Mouse (Mus musculus) erythroblast, adult 5-6 weeks (primary cell): ENCODE data around the gene Gch1. TPM values are rescaled to one million over a fixed set of nuclear protein-coding genes. Genes with fewer than 3 reads are reported as not detected.

Experiments used
- ATAC-seq: replicated peaks from 2 replicates; pipeline ENCODE4 v1.8.0; 2016; ENCODE audit warnings: moderate number of reproducible peaks, mild to moderate bottlenecking, moderate TSS enrichment, inconsistent platforms; ENCODE audit not compliant: poor library complexity, low FRiP score, severe bottlenecking
- total RNA-seq, 2 experiments: library from RNA; stranded (forward) in 1 of 2; stranded (reverse) in 1 of 2; fragments of 150-400 nt in 1 of 2; fragments of 200-764, 138-1000 nt in 1 of 2; gene quantifications; 2 replicates each; pipeline versions ENCODE4 v1.2.3 to v1.2.4; 2015 to 2017; ENCODE audit warnings: low replicate concordance in 2 of 2

The Gch1 gene
- total RNA-seq, 2 experiments from 2014 or later, result 125 to 161 TPM

- ATAC-seq, result peak; percentile 72
These were observed 19.6 kb upstream of the Gch1 start for GRCm38 (mm10) chr14:47208564-47209493.

- peak; percentile 16; the same call in 1 of the 2 replicates for ATAC-seq
These were observed 17.4 kb upstream of the Gch1 start for GRCm38 (mm10) chr14:47206601-47207000.

DNA sequence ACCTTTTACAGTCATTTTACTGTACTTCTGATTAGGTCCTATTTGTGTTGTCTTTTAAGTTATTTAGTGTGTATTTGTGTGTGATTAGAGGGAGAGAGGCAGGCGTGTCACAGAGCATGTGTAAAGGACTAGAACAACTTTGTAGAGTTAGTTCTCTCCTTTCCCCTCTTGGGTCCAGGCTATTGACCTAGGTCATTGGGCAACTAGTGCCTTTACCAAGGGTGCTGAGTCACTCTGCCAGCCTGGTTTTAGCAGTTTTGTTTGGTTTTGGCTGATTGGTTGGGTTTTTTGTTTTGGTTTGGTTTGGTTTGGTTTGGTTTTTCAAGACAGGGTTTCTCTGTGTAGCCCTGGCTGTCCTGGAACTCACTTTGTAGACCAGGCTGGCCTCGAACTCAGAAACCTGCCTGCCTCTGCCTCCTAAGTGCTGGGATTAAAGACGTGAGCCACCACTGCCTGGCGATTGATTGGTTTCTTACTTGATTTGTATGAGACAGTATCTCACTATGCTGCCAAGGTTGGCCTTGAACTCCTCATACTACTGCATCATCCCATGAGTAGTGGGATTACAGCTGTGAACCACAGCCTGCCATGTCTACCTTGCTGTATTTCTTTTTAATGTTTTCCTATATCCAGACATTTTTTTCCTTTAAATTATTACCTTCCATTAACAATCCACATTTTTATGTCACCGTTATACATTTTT, 16.2 kb upstream of the Gch1 start:
- ATAC-seq, result peak; percentile 74

- ATAC-seq, result no peak
These were observed 8.1 kb upstream of the Gch1 start for GRCm38 (mm10) chr14:47197340-47197739.

- no peak for ATAC-seq
These were observed 7.5 kb upstream of the Gch1 start for GRCm38 (mm10) chr14:47196711-47197110.

- no peak for ATAC-seq
These were observed 4.9 kb upstream of the Gch1 start for GRCm38 (mm10) chr14:47194096-47194495.

GRCm38 (mm10) chr14:47193506-47193905, 4.3 kb upstream of the Gch1 start:
- ATAC-seq, result no peak

DNA sequence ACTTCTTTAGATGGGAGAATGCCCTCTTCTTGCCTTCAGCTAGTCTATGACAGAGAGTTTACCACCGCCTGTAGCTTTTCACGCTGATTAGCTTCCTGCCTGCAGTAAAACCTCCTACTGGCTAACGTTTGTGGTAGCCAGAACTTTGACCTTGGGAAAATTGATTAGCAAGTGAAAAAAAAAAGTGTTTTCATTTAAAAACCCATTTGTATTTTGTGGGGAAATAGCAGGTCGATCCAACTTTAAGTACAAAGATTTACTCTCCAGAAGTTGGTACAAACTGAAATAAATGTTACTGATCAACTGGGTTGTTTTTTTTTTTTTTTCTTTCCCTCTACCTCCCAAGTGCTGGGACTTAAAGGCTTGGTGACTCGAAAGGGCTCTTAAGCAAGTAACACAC, 2.6 kb upstream of the Gch1 start:
- no peak for ATAC-seq

DNA sequence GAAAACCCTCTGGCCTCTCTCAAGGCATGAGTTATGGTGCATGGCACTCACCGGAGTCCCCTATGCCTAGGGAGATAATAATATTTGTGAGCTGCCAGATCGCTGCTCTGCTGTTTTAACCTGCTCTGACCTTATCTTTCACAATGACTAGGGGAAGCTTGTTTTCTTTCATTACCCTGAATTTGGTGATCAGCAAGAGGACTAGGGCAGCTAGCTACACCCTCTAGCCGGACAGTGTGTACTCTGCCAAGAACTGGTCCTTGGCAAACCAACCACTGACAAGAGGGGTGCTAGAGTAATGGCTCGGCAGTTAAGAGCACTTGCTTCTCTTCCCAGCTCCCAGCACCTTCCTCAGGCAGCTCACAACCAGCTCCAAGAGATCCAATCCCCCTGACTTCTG, 1.4 kb upstream of the Gch1 start:
- ATAC-seq, result no peak

DNA sequence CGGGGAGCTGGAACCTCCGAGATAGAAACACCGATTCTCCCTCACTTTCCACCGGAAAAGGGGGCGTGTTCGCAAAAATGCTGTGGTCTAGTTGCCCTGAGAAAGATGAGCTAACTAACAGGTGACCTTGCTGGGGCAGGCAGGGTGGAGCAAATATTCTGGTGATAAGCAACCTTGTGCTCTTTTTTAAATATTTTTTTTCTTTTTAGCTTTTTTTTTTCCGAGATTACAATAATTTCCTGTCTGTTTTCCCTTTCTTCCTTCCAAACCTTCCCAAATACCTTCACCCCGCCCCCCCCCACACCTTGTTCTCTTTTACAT, 382 bp upstream of the Gch1 start:
- ATAC-seq, result peak; percentile 78

DNA sequence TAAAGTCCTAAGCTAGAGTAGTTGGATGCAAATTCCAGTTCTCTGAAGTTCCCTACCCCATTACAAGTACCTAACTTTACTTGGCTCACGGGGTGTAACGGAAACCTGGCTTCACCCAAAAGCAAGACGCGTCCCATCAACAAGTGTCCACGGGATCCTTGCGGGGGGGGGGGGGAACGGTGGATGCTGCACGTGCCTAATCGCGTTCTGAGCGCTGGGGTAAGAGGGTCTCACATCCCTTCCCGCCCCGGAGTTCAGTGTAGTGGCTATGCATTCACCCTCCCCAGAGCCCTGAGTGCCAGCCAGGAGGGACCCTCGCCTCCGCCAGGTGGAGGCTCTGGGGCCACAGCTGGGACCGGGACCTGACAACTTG, 752 bp downstream of the Gch1 start:
- peak; percentile 24; the same call in 1 of the 2 replicates for ATAC-seq

- peak; percentile 55 for ATAC-seq
These were observed 1.4 kb downstream of the Gch1 start for GRCm38 (mm10) chr14:47187666-47188360.

DNA sequence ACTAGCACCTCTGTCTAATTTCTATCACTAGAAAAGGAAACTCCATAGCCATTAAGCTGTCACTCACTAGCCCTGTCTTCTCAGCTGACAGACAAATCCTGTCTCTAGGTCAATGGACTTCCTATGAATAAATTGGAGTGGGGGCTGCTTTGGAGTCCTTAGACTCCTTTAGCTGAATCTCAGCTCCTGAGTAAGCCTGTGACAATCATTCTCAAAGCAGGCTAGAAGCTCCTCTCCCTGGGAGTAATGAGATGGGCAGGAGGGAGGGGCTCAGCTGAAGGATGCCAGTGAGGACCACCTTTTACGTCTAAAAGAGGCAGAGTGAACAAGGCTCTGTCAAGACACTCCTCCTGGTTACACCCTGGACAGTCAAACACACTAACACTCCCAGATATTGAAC, 2.0 kb downstream of the Gch1 start:
- ATAC-seq, result no peak

DNA sequence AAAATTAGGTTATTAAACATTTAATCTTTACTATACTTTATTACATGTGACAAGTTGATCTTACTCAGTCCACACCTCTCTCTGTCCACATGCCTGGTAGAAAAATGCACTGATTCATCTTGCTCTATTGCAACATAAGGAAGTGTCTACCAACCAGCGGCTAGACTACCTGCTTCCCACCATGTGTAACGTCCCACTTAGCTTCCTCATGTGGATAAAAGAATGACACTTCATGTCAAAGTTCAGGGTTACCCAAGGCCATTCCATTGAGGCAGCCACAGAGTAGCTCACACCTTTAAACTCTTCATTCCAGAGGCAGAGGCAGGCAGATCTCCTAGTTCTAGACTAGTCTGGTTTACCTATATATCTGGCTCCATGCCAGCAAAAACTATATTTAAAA, 2.7 kb downstream of the Gch1 start:
- ATAC-seq, result no peak

DNA sequence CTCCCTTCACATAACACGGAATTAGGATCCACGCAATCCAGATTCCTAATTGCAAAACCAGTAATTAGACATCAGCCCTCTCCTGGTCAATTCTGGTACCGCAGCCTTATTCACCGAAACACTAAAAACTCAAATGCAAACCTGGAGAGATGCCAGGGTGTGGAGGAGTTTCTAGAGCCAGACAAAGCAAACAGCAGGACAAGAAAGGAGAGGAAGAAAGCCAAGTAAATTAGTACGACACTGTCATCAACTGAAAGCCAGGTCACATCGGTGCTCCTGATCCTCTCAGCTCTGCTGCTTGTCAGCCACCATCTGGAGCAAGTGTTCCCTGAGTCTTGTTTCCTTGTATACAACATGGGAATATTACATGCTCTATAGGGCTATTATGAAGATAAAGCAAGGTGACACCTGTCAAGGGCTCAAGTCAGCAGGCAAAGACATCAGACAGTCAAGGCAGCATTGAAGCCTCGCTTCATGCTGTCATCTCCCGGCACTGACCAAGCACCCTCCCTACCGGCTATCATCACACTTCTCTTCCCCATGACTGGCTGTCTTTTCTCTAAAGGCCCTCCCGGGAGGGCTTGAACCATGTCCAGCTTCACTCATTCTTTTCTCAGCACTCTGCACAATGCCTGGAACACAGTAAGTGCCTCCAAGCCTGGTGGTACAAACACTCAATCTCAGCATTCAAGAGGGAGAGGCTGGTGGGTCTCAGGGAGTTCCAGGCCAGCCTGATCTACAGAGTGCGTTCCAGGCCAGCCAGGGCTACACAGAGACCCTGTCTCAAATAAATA, 7.5 kb downstream of the Gch1 start:
- peak; percentile 81 for ATAC-seq

DNA sequence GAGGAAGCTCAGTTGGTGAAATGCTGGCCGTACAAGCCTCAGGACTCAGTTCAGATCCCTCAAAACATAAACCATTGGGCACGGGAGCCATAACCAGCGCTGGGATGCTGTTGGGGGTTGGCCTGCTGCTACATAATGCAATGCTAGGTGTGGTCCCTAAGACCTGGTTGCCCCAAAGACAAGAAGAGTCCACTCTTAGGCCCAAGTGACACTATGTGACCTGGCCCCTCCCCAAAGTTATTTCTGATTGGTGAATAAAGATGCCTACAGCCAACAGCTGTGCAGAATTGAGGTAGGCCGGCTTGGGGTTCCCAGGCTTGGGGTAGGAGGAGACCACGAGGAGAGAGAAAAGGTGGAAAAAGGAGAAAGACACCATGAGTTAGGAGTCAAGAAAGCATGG, 10.4 kb downstream of the Gch1 start:
- no peak for ATAC-seq

DNA sequence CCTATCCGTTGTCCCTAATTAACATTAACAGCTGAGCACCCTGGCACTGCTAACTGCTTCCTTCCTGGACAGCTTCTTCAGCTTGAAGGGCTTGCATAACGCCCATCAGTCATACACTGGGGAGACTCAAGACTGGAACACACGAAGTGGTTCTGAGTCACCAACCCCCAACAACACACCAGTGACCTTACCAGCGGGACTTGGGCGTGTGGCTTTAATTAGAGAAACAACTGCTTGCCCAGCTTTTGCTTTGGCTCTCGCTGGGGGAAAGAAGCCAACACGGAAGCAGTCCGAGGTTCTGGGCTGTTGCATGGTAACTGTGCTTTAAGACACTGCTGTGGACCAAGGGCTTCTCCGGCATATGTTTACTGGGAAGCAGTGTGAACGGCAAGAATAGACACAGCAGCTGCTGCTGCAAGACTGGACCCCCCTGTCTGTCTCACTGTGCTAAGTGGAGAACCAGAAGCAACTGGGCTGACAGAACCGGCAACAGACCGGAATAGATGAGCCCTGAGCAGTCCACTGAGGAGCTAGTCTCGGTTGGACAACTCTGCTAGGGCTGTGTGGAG, 11.3 kb downstream of the Gch1 start:
- ATAC-seq, result no peak

GRCm38 (mm10) chr14:47176226-47176625, 13.0 kb downstream of the Gch1 start:
- no peak for ATAC-seq

GRCm38 (mm10) chr14:47175136-47175535, 14.1 kb downstream of the Gch1 start:
- ATAC-seq, result no peak

DNA sequence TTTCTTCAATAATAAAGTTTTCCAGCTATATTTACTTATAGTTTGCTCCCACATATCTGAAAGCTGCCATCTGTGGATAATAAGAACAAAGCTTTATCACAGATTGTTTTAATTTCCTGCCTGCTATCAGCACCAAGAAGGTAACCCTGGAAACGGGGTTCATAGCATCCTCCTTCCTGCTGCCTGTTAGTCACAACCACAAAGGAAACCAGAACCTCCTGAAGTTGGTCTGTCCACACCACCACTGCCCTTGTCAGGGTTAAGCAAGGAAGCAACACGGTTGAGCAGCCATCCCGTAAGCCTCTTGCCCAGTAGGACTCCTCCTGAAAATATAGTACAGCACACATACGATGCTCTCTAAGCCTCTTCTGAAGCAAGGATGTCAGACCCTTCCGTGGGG, 17.1 kb downstream of the Gch1 start:
- ATAC-seq, result no peak
